Mouse (Mus musculus) urinary bladder, adult 2 months (tissue): ENCODE data around the gene Grm2. TPM values are rescaled to one million over a fixed set of nuclear protein-coding genes. Genes with fewer than 3 reads are reported as not detected.

Source experiments
- DNase-seq: peaks from one replicate; pipeline ENCODE4 v3.0.0; 2022; ENCODE audit warnings: low spot score
- polyA plus RNA-seq: library from polyadenylated mRNA; depleted of rRNA; stranded (reverse); fragments of >200 nt; gene quantifications from 2 replicates; pipeline ENCODE4 v1.2.3, GENCODE M21; 2012; rRNA removed

Grm2 gene
- not detected in 2 replicates for polyA plus RNA-seq

GRCm38 (mm10) chr9:106655884-106656720 lies at the start of gene Grm2:
Gene Grm2 (minus strand): TSS chr9:106656082.
- DNase-seq, result peak; percentile 48

- no peak for DNase-seq
Measured at GRCm38 (mm10) chr9:106692973-106693481, 37.1 kb upstream of the Grm2 start.

- no peak for DNase-seq
Measured at GRCm38 (mm10) chr9:106688834-106689233, 33.0 kb upstream of the Grm2 start.

- DNase-seq, result no peak
Measured at GRCm38 (mm10) chr9:106686983-106687650, 31.2 kb upstream of the Grm2 start.

GRCm38 (mm10) chr9:106685249-106686101 lies 29.6 kb upstream of the Grm2 start, which contains the start of gene Tex264:
Gene Tex264 (minus strand): TSS chr9:106685927.
- peak; percentile 83 for DNase-seq

- no peak for DNase-seq
Measured at GRCm38 (mm10) chr9:106684918-106685248, 29.0 kb upstream of the Grm2 start.

GRCm38 (mm10) chr9:106684093-106684872 lies 28.4 kb upstream of the Grm2 start:
- DNase-seq, result no peak

GRCm38 (mm10) chr9:106681026-106681425 lies 25.1 kb upstream of the Grm2 start:
- DNase-seq, result no peak

- DNase-seq, result no peak
Measured at GRCm38 (mm10) chr9:106678242-106678641, 22.4 kb upstream of the Grm2 start.

- DNase-seq, result no peak
Measured at GRCm38 (mm10) chr9:106677702-106678101, 21.8 kb upstream of the Grm2 start.

- no peak for DNase-seq
Measured at GRCm38 (mm10) chr9:106676571-106676970, 20.7 kb upstream of the Grm2 start.

- no peak for DNase-seq
Measured at GRCm38 (mm10) chr9:106675965-106676364, 20.1 kb upstream of the Grm2 start.

- DNase-seq, result peak; percentile 59
Measured at GRCm38 (mm10) chr9:106675480-106675879, 19.6 kb upstream of the Grm2 start.

- no peak for DNase-seq
Measured at GRCm38 (mm10) chr9:106673860-106674259, 18.0 kb upstream of the Grm2 start.

GRCm38 (mm10) chr9:106664856-106665255 lies 9.0 kb upstream of the Grm2 start:
- DNase-seq, result no peak

GRCm38 (mm10) chr9:106664433-106664832 lies 8.6 kb upstream of the Grm2 start:
- DNase-seq, result no peak

- DNase-seq, result no peak
Measured at GRCm38 (mm10) chr9:106663200-106663599, 7.3 kb upstream of the Grm2 start.

- DNase-seq, result no peak
Measured at GRCm38 (mm10) chr9:106659935-106660334, 4.1 kb upstream of the Grm2 start.

- no peak for DNase-seq
Measured at GRCm38 (mm10) chr9:106659441-106659840, 3.6 kb upstream of the Grm2 start.

- no peak for DNase-seq
Measured at GRCm38 (mm10) chr9:106657592-106657991, 1.7 kb upstream of the Grm2 start.

- DNase-seq, result no peak
Measured at GRCm38 (mm10) chr9:106656820-106657219, 938 bp upstream of the Grm2 start.
